10 mouse cellular contexts compared by ENCODE assay signal in the genomic region with DNA sequence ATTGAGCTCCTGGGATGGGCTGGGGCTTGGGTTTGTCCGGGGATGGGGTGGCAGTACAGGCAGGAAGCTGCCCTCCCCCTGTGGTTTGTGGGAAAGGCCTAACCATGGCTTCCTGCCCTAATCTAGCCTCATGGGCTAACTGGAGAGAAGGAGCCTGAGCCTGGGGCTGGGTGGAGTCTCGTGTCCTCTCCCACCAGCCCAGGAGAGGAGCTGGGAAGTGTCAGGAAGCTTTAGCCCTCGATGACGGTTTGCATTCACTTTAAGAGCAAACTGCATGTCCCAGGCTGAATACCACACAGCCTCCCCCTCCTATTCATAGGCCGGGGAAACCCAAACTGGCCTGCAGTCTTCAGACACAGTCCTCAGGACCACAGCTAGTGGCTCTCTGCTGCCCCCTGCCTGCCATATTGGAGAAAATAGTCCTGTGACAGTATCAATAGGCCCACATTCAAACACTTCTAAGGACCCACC. TPM values are rescaled to one million over a fixed set of nuclear protein-coding genes. Genes with fewer than 3 reads are reported as not detected.
A peak's percentile ranks its signal among the peaks of the same experiment; 100 is the strongest.
DNase-seq lines count a peak whose midpoint lies in the region; ATAC-seq and TF ChIP-seq lines count a peak whose summit lies in the region.
"Had no signal": no experiment of that assay in that cellular context is flagged by ENCODE, and none has a peak within 500 bp of the region (broad histone marks: within the 10 kb centered on the region; RNA-seq: fewer than 3 reads in every experiment).

No protein-coding gene starts in this region.

- TF ChIP-seq CTCF in C2C12 (IDR thresholded peaks at IDR 0.05; ENCODE audit: control insufficient read depth, insufficient read depth, insufficient read length), result peak; percentile 74
- peak; percentile 83 for TF ChIP-seq CTCF in bone marrow macrophage, adult 2 months (IDR thresholded peaks at IDR 0.05; ENCODE audit: low read depth, low read length)
- peak; percentile 95 for TF ChIP-seq CTCF in liver, postnatal 0 days (IDR thresholded peaks at IDR 0.05; ENCODE audit: low read depth)

- ATAC-seq in cerebellum, adult (ENCODE audit: insufficient number of reproducible peaks, low FRiP score, low TSS enrichment), result no peak
- ATAC-seq in erythroblast, adult 5-6 weeks (replicated peaks; ENCODE audit: low FRiP score, poor library complexity, severe bottlenecking), result peak; percentile 50
- ATAC-seq in inflammation-experienced regulatory T-cells, adult 6 months, result peak; percentile 38
- peak; percentile 11; the same call in 1 of the 2 replicates for ATAC-seq in liver, postnatal 0 days
- ATAC-seq: Patski had no signal

- 9% methylated on average over 5 of the region's 5 CpGs for WGBS in liver, postnatal 0 days (ENCODE audit: insufficient replicate concordance)

- H3K79me2 ChIP-seq in C2C12 (ENCODE audit: control insufficient read depth, insufficient read depth), result no peaks in the 10 kb centered on the region

- H3K79me3 ChIP-seq in C2C12 (ENCODE audit: low read depth), result no peaks in the 10 kb centered on the region

- peak overlapping the region; percentile 15; the same call in 1 of the 2 replicates for H3K27ac ChIP-seq in bone marrow macrophage, adult 2 months (ENCODE audit: insufficient read depth, low read depth, low read length)
- H3K27ac ChIP-seq in liver, postnatal 0 days (ENCODE audit: low read depth), result no peak overlapping the region; the same call in 1 of the 2 replicates
- H3K27ac ChIP-seq: limb, embryonic 13.5 days had no signal

- H3K27me3 ChIP-seq in C2C12 (ENCODE audit: control insufficient read depth, insufficient read depth, insufficient read length), result peaks cover 11% of the 10 kb centered on the region
- peaks cover 3% of the 10 kb centered on the region; the same call in 1 of the 2 replicates for H3K27me3 ChIP-seq in liver, postnatal 0 days (ENCODE audit: insufficient read depth, low read length)
- H3K27me3 ChIP-seq: Patski had no signal

- no peaks in the 10 kb centered on the region for H3K9me3 ChIP-seq in liver, postnatal 0 days (ENCODE audit: low read length)
- H3K9me3 ChIP-seq: limb, embryonic 13.5 days had no signal

- DNase-seq in cerebellum, adult 11 months, result peak; percentile 75
- DNase-seq in liver, postnatal 0 days, result peak; percentile 85
- peak; percentile 76 for DNase-seq in retina, postnatal 7 days (ENCODE audit: low read depth, low spot score)

- no peak for TF ChIP-seq EP300 in liver, postnatal 0 days (IDR thresholded peaks at IDR 0.05; ENCODE audit: low read depth)

- no peak overlapping the region for H3K9ac ChIP-seq in liver, postnatal 0 days (replicated peaks)
- H3K9ac ChIP-seq: limb, embryonic 13.5 days had no signal

- H3K4me1 ChIP-seq in bone marrow macrophage, adult 2 months (ENCODE audit: control insufficient read depth, insufficient read depth, low read length), result peaks cover 28% of the 10 kb centered on the region
- peaks cover 12% of the 10 kb centered on the region; the same call in 1 of the 2 replicates for H3K4me1 ChIP-seq in liver, postnatal 0 days (ENCODE audit: insufficient read depth)

- H3K4me3 ChIP-seq in C2C12 (ENCODE audit: insufficient read depth, poor library complexity, severe bottlenecking), result no peak overlapping the region
- H3K4me3 ChIP-seq in bone marrow macrophage, adult 2 months (ENCODE audit: insufficient read depth, low read length), result no peak overlapping the region
- H3K4me3 ChIP-seq in liver, postnatal 0 days (ENCODE audit: low read depth, low read length), result no peak overlapping the region
- H3K4me3 ChIP-seq: limb, embryonic 13.5 days had no signal

- H3ac ChIP-seq in C2C12 (ENCODE audit: control insufficient read depth, insufficient read length, low read depth), result no peak overlapping the region

- H3K36me3 ChIP-seq in C2C12 (ENCODE audit: control insufficient read depth, insufficient read depth), result no peaks in the 10 kb centered on the region
- H3K36me3 ChIP-seq in liver, postnatal 0 days (replicated peaks; ENCODE audit: insufficient read depth, low read length), result no peaks in the 10 kb centered on the region
- H3K36me3 ChIP-seq: limb, embryonic 13.5 days had no signal

- H3K4me2 ChIP-seq in liver, postnatal 0 days (ENCODE audit: low read depth, low read length), result no peak overlapping the region
- H3K4me2 ChIP-seq: limb, embryonic 13.5 days had no signal

- no peak for TF ChIP-seq POLR2A in bone marrow macrophage, adult 2 months (IDR thresholded peaks at IDR 0.05; ENCODE audit: borderline replicate concordance, low read depth, low read length)

TF ChIP-seq in C2C12, 6 proteins besides CTCF, POLR2A, EP300 and RAD21:
- TF ChIP-seq FOSL1 (IDR thresholded peaks at IDR 0.05; ENCODE audit: insufficient read depth, low read length, poor library complexity, severe bottlenecking) (no peak), CEBPB (IDR thresholded peaks at IDR 0.05; ENCODE audit: low read depth) (no peak), MYOD1 (IDR thresholded peaks at IDR 0.05; ENCODE audit: control insufficient read depth, insufficient read length, low read depth) (no peak), MYOG (IDR thresholded peaks at IDR 0.05; ENCODE audit: control insufficient read depth, extremely low read depth, insufficient read length) (no peak), USF1 (IDR thresholded peaks at IDR 0.05; ENCODE audit: low read depth) (no peak), MAX (IDR thresholded peaks at IDR 0.05) (no peak)

RNA-seq across cellular contexts. Expression of a gene that starts 1.7 kb away (rescaled TPM):
- polyA plus RNA-seq in C2C12 (2012; fragmentation: generic; extraction: Trizol), result 4.2 TPM
- 14.9 and 16.4 TPM in 2 replicates for polyA plus RNA-seq in bone marrow macrophage, adult 2 months (2012; ENCODE audit: insufficient read depth, insufficient read length, missing spikeins)
- 7.7 and 16.7 TPM in 2 replicates for total RNA-seq in erythroblast, adult 5-6 weeks (2015; ENCODE audit: low replicate concordance)
- 4.5 and 7.3 TPM in 2 replicates for total RNA-seq in erythroblast, adult 5-6 weeks (2017; ENCODE audit: low replicate concordance)
- 10 to 100 TPM; 31.4 to 59.3 (median 41.8) TPM for polyA plus RNA-seq in inflammation-experienced regulatory T-cells, adult 6 months (2017; shearing (Covaris generic))
- 0.71 and 0.87 TPM in 2 replicates for polyA plus RNA-seq in liver, postnatal 0 days (2015; fragmentation: Nextera tagmentation; extraction: Ambion mirVana)

RNA-seq across cellular contexts. Expression of a gene that starts 3.7 kb away (rescaled TPM):
- 0.08 TPM for polyA plus RNA-seq in C2C12 (2012; fragmentation: generic; extraction: Trizol)
- 9.5 and 9.6 TPM in 2 replicates for polyA plus RNA-seq in bone marrow macrophage, adult 2 months (2012; ENCODE audit: insufficient read depth, insufficient read length, missing spikeins)
- 2.7 and 4.0 TPM in 2 replicates for total RNA-seq in erythroblast, adult 5-6 weeks (2015; ENCODE audit: low replicate concordance)
- total RNA-seq in erythroblast, adult 5-6 weeks (2017; ENCODE audit: low replicate concordance), result 4.4 and 4.5 TPM in 2 replicates
- polyA plus RNA-seq in inflammation-experienced regulatory T-cells, adult 6 months (2017; shearing (Covaris generic)), result 10 to 100 TPM in 1 of 3 experiments, 1 to 10 TPM in 2; 4.1 to 14.7 (median 7.2) TPM
- 0.78 and 0.97 TPM in 2 replicates for polyA plus RNA-seq in liver, postnatal 0 days (2015; fragmentation: Nextera tagmentation; extraction: Ambion mirVana)

RNA-seq across cellular contexts. Expression of a gene that starts 27.6 kb away (rescaled TPM):
- 79.9 TPM for polyA plus RNA-seq in C2C12 (2012; fragmentation: generic; extraction: Trizol)
- polyA plus RNA-seq in bone marrow macrophage, adult 2 months (2012; ENCODE audit: insufficient read depth, insufficient read length, missing spikeins), result 5.0 and 6.6 TPM in 2 replicates
- total RNA-seq in erythroblast, adult 5-6 weeks (2015; ENCODE audit: low replicate concordance), result not detected in 2 replicates
- total RNA-seq in erythroblast, adult 5-6 weeks (2017; ENCODE audit: low replicate concordance), result not detected in 2 replicates
- 1 to 10 TPM; 2.8 to 6.1 (median 6.0) TPM for polyA plus RNA-seq in inflammation-experienced regulatory T-cells, adult 6 months (2017; shearing (Covaris generic))
- polyA plus RNA-seq in liver, postnatal 0 days (2015; fragmentation: Nextera tagmentation; extraction: Ambion mirVana), result 5.2 and 5.4 TPM in 2 replicates

RNA-seq across cellular contexts. Expression of a gene that starts 29.9 kb away (rescaled TPM):
- 0.15 TPM for polyA plus RNA-seq in C2C12 (2012; fragmentation: generic; extraction: Trizol)
- not detected in 2 replicates for polyA plus RNA-seq in bone marrow macrophage, adult 2 months (2012; ENCODE audit: insufficient read depth, insufficient read length, missing spikeins)
- not detected in 2 replicates for total RNA-seq in erythroblast, adult 5-6 weeks (2015; ENCODE audit: low replicate concordance)
- not detected in 2 replicates for total RNA-seq in erythroblast, adult 5-6 weeks (2017; ENCODE audit: low replicate concordance)
- 1 to 10 TPM; 1.2 to 1.9 (median 1.6) TPM for polyA plus RNA-seq in inflammation-experienced regulatory T-cells, adult 6 months (2017; shearing (Covaris generic))
- polyA plus RNA-seq in liver, postnatal 0 days (2015; fragmentation: Nextera tagmentation; extraction: Ambion mirVana), result 0.77 and 1.4 TPM in 2 replicates

RNA-seq across cellular contexts. Expression of a gene that starts 31.1 kb away (rescaled TPM):
- polyA plus RNA-seq in C2C12 (2012; fragmentation: generic; extraction: Trizol), result not detected
- not detected in 2 replicates for polyA plus RNA-seq in bone marrow macrophage, adult 2 months (2012; ENCODE audit: insufficient read depth, insufficient read length, missing spikeins)
- total RNA-seq in erythroblast, adult 5-6 weeks (2015; ENCODE audit: low replicate concordance), result not detected in 2 replicates
- not detected in 2 replicates for total RNA-seq in erythroblast, adult 5-6 weeks (2017; ENCODE audit: low replicate concordance)
- polyA plus RNA-seq in inflammation-experienced regulatory T-cells, adult 6 months (2017; shearing (Covaris generic)), result 1 to 10 TPM in 1 of 3 experiments, under 1 TPM in 1, not detected in 1; 0.49 to 1.3 TPM
- 2.9 and 3.6 TPM in 2 replicates for polyA plus RNA-seq in liver, postnatal 0 days (2015; fragmentation: Nextera tagmentation; extraction: Ambion mirVana)

Comparison
In these comparisons a context has a peak if more than half of its experiments do, and no peak if none do; other contexts are left out.
1. RNA of a gene that starts 27.6 kb away (polyA plus RNA-seq): 79.9 TPM in C2C12 (single experiment); 2.8 to 6.1 TPM in inflammation-experienced regulatory T-cells, adult 6 months, 5.2 to 5.4 TPM in liver, postnatal 0 days and 5.0 to 6.6 TPM in bone marrow macrophage, adult 2 months; every median in the first group is over 10 times any median in the second.
2. Peak in every context shown above with its lines, with median percentiles within 50 percentile points of each other: DNase-seq and CTCF ChIP-seq.